In the genomic region with DNA sequence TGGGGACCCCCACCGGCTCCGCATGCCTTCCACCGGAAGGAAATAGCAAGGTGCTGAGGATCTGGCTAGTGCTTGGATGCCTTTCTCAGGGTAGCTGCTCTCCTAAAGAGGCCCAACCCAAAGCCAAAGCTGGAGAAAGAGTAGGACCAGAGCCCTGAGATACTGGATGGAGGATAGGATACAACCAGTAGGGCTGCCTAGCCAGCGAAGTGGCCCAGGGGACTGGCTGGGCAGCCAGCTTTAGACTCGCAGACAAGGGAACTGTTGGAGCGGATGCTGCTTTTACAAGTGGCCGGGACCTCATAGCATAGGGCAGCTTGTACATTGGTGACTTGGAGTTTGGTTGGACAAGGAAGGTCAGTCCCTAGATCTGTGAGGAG, we compare ENCODE assay signal across 8 mouse cellular contexts. TPM values are rescaled to one million over a fixed set of nuclear protein-coding genes. Genes with fewer than 3 reads are reported as not detected.
A peak's percentile ranks its signal among the peaks of the same experiment; 100 is the strongest.
DNase-seq lines count a peak whose midpoint lies in the region; ATAC-seq and TF ChIP-seq lines count a peak whose summit lies in the region.

No protein-coding gene starts in this region.

- H3K27ac ChIP-seq in heart, embryonic 11.5 days (ENCODE audit: low read depth, low read length) = no peak overlapping the region
- H3K27ac ChIP-seq in heart, postnatal 0 days (ENCODE audit: low read depth) = no peak overlapping the region
- H3K27ac ChIP-seq in liver, postnatal 0 days (ENCODE audit: low read depth) = no peak overlapping the region

- no peak for TF ChIP-seq EP300 in heart, postnatal 0 days (IDR thresholded peaks at IDR 0.05; ENCODE audit: low read depth)
- no peak for TF ChIP-seq EP300 in liver, postnatal 0 days (IDR thresholded peaks at IDR 0.05; ENCODE audit: low read depth)

- peaks cover 66% of the 10 kb centered on the region for H3K27me3 ChIP-seq in heart, embryonic 11.5 days (ENCODE audit: control insufficient read depth, insufficient read depth, low read length)
- H3K27me3 ChIP-seq in G1E (ENCODE audit: insufficient read depth, low read length) = peaks cover 6% of the 10 kb centered on the region; the same call in 1 of the 2 replicates
- H3K27me3 ChIP-seq in heart, postnatal 0 days (ENCODE audit: control insufficient read depth, insufficient read depth, low read length) = peaks cover 10% of the 10 kb centered on the region; the same call in 1 of the 2 replicates
- peaks cover 13% of the 10 kb centered on the region for H3K27me3 ChIP-seq in liver, postnatal 0 days (ENCODE audit: insufficient read depth, low read length)

- ATAC-seq in heart, embryonic 11.5 days (replicated peaks; ENCODE audit: insufficient number of reproducible peaks, low FRiP score, low TSS enrichment) = no peak
- peak; percentile 23; the same call in 1 of the 2 replicates for ATAC-seq in G1E (ENCODE audit: extremely low read depth, insufficient number of reproducible peaks, low FRiP score, poor library complexity, severe bottlenecking)
- ATAC-seq in heart, postnatal 0 days (ENCODE audit: insufficient read depth, low read depth) = no peak
- no peak for ATAC-seq in liver, postnatal 0 days

- H3K9ac ChIP-seq in heart, embryonic 11.5 days (ENCODE audit: low read depth, low read length) = peak overlapping the region; percentile 22; the same call in 1 of the 2 replicates
- no peak overlapping the region for H3K9ac ChIP-seq in heart, postnatal 0 days (replicated peaks; ENCODE audit: low read depth, low read length)
- peak overlapping the region; percentile 68 for H3K9ac ChIP-seq in liver, postnatal 0 days (replicated peaks)

- WGBS in heart, embryonic 11.5 days (ENCODE audit: insufficient replicate concordance) = 61% methylated on average over 7 of the region's 7 CpGs
- WGBS in heart, postnatal 0 days = 82% methylated on average over 7 of the region's 7 CpGs
- WGBS in liver, postnatal 0 days (ENCODE audit: insufficient replicate concordance) = 73% methylated on average over 7 of the region's 7 CpGs

- no peak for TF ChIP-seq CTCF in G1E (IDR thresholded peaks at IDR 0.05; ENCODE audit: low read depth, low read length)
- no peak for TF ChIP-seq CTCF in heart, postnatal 0 days (IDR thresholded peaks at IDR 0.05; ENCODE audit: low read depth)
- TF ChIP-seq CTCF in liver, postnatal 0 days (IDR thresholded peaks at IDR 0.05; ENCODE audit: low read depth) = no peak

- DNase-seq in heart, adult 18-20 months = no peak
- no peak for DNase-seq in G1E (ENCODE audit: low spot score)
- DNase-seq in heart, postnatal 0 days (ENCODE audit: low spot score) = no peak
- peak; percentile 15 for DNase-seq in liver, postnatal 0 days
- no peak for DNase-seq in embryo, embryonic 10 days (ENCODE audit: low spot score)
- no peak for DNase-seq in layer of hippocampus, adult 18-20 months (ENCODE audit: low spot score in 2 of 2)
- no peak for DNase-seq in Muller cell, postnatal 12 days (ENCODE audit: inconsistent ontology term)

- H3K9me3 ChIP-seq in heart, embryonic 11.5 days (replicated peaks; ENCODE audit: control insufficient read depth, low read length) = 0 out of 2 replicates have a peak, but pooled peaks cover 3% of the 10 kb centered on the region
- no peaks in the 10 kb centered on the region for H3K9me3 ChIP-seq in G1E (replicated peaks)
- H3K9me3 ChIP-seq in heart, postnatal 0 days (replicated peaks; ENCODE audit: control insufficient read depth, low read length) = no peaks in the 10 kb centered on the region
- no peaks in the 10 kb centered on the region for H3K9me3 ChIP-seq in liver, postnatal 0 days (ENCODE audit: low read length)

- H3K4me1 ChIP-seq in heart, embryonic 11.5 days (ENCODE audit: control insufficient read depth, insufficient read depth, low read length) = peaks cover 8% of the 10 kb centered on the region; the same call in 1 of the 2 replicates
- H3K4me1 ChIP-seq in G1E (ENCODE audit: insufficient read depth, low read depth, low read length) = peaks cover 81% of the 10 kb centered on the region
- peaks cover 11% of the 10 kb centered on the region for H3K4me1 ChIP-seq in heart, postnatal 0 days (ENCODE audit: control insufficient read depth, insufficient read depth)
- H3K4me1 ChIP-seq in liver, postnatal 0 days (ENCODE audit: insufficient read depth) = peaks cover 17% of the 10 kb centered on the region

- peak overlapping the region; percentile 47; the same call in 1 of the 2 replicates for H3K4me3 ChIP-seq in heart, embryonic 11.5 days (ENCODE audit: low read depth, low read length)
- H3K4me3 ChIP-seq in G1E (ENCODE audit: low read depth, low read length) = peak overlapping the region; percentile 84
- no peak overlapping the region; the same call in 1 of the 2 replicates for H3K4me3 ChIP-seq in heart, postnatal 0 days (ENCODE audit: low read depth, low read length)
- H3K4me3 ChIP-seq in liver, postnatal 0 days (ENCODE audit: low read depth, low read length) = peak overlapping the region; percentile 55

- no peaks in the 10 kb centered on the region for H3K36me3 ChIP-seq in heart, embryonic 11.5 days (ENCODE audit: control insufficient read depth, insufficient read depth, low read length)
- peaks cover 46% of the 10 kb centered on the region for H3K36me3 ChIP-seq in G1E (replicated peaks)
- H3K36me3 ChIP-seq in heart, postnatal 0 days (replicated peaks; ENCODE audit: control insufficient read depth, insufficient read depth, low read length) = no peaks in the 10 kb centered on the region
- no peaks in the 10 kb centered on the region for H3K36me3 ChIP-seq in liver, postnatal 0 days (replicated peaks; ENCODE audit: insufficient read depth, low read length)

- H3K4me2 ChIP-seq in heart, embryonic 11.5 days = peak overlapping the region; percentile 91
- H3K4me2 ChIP-seq in heart, postnatal 0 days (ENCODE audit: low read depth, low read length) = peak overlapping the region; percentile 81
- H3K4me2 ChIP-seq in liver, postnatal 0 days (ENCODE audit: low read depth, low read length) = peak overlapping the region; percentile 94

RNA-seq across cellular contexts. Expression of a gene that starts 0.8 kb away (rescaled TPM):
- polyA plus RNA-seq in heart, embryonic 11.5 days (2014; fragmentation: Nextera tagmentation; extraction: Ambion mirVana) = 2.4 and 2.9 TPM in 2 replicates
- 1 to 10 TPM; 4.6 to 6.4 TPM for total RNA-seq in heart, adult 18-20 months (2021)
- 95.9 and 117 TPM in 2 replicates for total RNA-seq in G1E (2014; fragmentation: Nextera tagmentation)
- 129 and 140 TPM in 2 replicates for total RNA-seq in G1E (2017)
- 69.8 and 70.0 TPM in 2 replicates for polyA plus RNA-seq in G1E (2012)
- total RNA-seq in heart, postnatal 0 days (2014; rRNA removed; ENCODE audit: low replicate concordance) = 3.5 and 7.3 TPM in 2 replicates
- polyA plus RNA-seq in heart, postnatal 0 days (2015; fragmentation: Nextera tagmentation; extraction: Ambion mirVana) = 1.2 and 1.9 TPM in 2 replicates
- polyA plus RNA-seq in liver, postnatal 0 days (2015; fragmentation: Nextera tagmentation; extraction: Ambion mirVana) = 8.1 and 8.4 TPM in 2 replicates
- 1 to 10 TPM; 2.2 to 3.3 TPM for total RNA-seq in layer of hippocampus, adult 18-20 months (2021)

Comparison
In these comparisons a context has a peak if more than half of its experiments do, and no peak if none do; other contexts are left out.
1. RNA of a gene that starts 0.8 kb away (total RNA-seq): 95.9 to 140 TPM in G1E; 3.5 to 7.3 TPM in heart, postnatal 0 days, 4.6 to 6.4 TPM in heart, adult 18-20 months and 2.2 to 3.3 TPM in layer of hippocampus, adult 18-20 months; every median in the first group is over 10 times any median in the second.
2. Peak in every context shown above with its lines, with median percentiles within 50 percentile points of each other: H3K4me2 ChIP-seq.